Mouse (Mus musculus): ENCODE results near the gene Cmc2. TPM values are rescaled to one million over a fixed set of nuclear protein-coding genes. Genes with fewer than 3 reads are reported as not detected.
A peak's percentile ranks its signal among the peaks of the same experiment; 100 is the strongest.

Cmc2 gene
- polyA plus RNA-seq, 1 experiment from 2014 or later = 80.2 TPM

DNA sequence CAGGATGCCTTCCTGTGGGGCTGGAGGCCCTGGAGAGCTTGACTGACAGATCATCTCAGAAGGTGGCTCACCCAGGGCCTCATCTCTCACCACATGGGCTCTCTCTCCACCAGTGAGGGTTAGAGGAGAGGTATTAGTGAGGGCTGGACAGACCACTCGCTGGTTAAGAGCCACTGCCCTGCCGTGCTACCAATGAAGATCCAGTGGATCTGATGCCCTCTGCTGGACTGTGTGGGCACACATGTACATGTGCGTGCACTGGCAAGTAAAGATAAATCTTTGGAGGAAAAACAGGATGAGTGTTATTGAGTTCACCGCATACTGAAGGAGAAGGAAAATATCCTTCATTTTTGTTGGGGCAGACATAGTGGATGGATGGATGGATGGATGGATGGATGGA is 52.6 kb downstream of the Cmc2 start:
- WGBS = 32% methylated on average over 4 of the region's 4 CpGs
- ATAC-seq (ENCODE audit: low FRiP score, low TSS enrichment) = peak; percentile 94
- H3K4me2 ChIP-seq (replicated peaks; ENCODE audit: low read depth, low read length) = no peak overlapping the region
- no peaks in the 10 kb centered on the region for H3K36me3 ChIP-seq (ENCODE audit: control insufficient read depth, insufficient read depth, low read length)
- no peaks in the 10 kb centered on the region for H3K4me1 ChIP-seq (ENCODE audit: control insufficient read depth, insufficient read depth, low read length)
- H3K27me3 ChIP-seq (ENCODE audit: control insufficient read depth, insufficient read depth, low read length) = no peaks in the 10 kb centered on the region; the same call in 1 of the 2 replicates
- H3K9me3 ChIP-seq (ENCODE audit: control insufficient read depth, low read length) = no peaks in the 10 kb centered on the region
- no peak overlapping the region for H3K27ac ChIP-seq (ENCODE audit: low read depth, low read length)
- H3K9ac ChIP-seq (ENCODE audit: low read depth, low read length) = no peak overlapping the region
- no peak overlapping the region for H3K4me3 ChIP-seq (ENCODE audit: low read length)

DNA sequence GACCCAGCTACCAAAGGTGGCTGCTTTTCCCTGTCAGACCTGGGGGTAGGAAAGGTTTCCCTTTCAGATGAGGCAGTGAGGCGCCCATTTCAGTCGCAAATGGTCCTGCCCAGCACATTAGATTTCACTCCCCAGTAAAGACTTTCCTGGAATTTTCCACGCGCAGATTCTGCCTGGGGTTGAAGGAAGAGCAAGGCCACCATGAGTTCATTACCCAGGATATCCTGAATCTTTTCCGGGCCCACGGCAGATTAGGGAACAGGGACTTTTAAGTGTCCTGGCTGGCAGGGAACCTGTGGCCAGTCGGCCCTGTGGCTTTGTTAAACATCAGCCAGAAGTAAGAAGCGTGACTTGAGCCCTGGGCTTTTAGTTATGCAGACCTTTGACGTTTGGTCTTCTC is 53.9 kb downstream of the Cmc2 start:
- ATAC-seq (ENCODE audit: low FRiP score, low TSS enrichment) = no peak
- H3K4me1 ChIP-seq (ENCODE audit: control insufficient read depth, insufficient read depth, low read length) = no peaks in the 10 kb centered on the region
- no peaks in the 10 kb centered on the region for H3K9me3 ChIP-seq (ENCODE audit: control insufficient read depth, low read length)
- no peak overlapping the region for H3K4me3 ChIP-seq (ENCODE audit: low read length)
- no peak overlapping the region for H3K27ac ChIP-seq (ENCODE audit: low read depth, low read length)
- H3K36me3 ChIP-seq (ENCODE audit: control insufficient read depth, insufficient read depth, low read length) = no peaks in the 10 kb centered on the region
- peaks cover 7% of the 10 kb centered on the region; the same call in 1 of the 2 replicates for H3K27me3 ChIP-seq (ENCODE audit: control insufficient read depth, insufficient read depth, low read length)
- WGBS = 58% methylated on average over 9 of the region's 9 CpGs
- H3K9ac ChIP-seq (ENCODE audit: low read depth, low read length) = no peak overlapping the region
- H3K4me2 ChIP-seq (replicated peaks; ENCODE audit: low read depth, low read length) = no peak overlapping the region

DNA sequence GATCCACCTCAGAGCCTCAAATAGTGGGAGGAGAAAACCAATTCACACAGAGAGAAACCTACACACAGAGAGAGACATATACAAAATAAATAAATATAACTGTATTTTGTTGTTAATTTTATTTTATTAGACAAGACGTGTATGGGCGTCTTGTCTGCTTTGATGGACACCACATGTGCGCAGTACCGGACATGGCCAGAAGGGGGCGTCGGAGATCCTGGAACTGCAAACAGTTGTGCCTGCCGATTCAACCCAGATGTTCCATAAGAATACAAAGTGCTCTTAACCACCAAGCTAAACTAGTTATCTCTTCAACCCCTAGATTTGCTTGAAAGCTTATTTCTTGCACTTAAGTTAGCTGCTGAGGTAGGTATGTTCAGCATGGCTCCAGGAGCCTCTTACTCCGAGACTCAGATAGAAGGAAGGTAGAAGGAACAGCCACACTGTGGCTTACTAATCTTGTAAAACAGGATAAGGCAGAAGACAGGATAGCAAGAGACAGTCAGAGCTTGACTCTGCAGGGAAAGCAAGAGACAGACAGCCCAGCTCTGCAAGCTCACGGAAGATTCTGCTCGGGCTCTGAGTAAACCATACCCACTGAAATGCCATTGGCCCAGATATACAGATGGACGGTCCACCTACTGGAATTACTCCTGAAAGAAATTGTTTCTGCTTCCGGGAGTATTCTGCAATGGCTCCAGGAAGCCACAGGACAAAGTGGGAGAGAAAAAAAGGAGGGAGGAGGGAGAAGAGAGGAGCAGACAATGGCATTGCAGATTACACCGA is 54.9 kb downstream of the Cmc2 start:
- no peak overlapping the region for H3K4me2 ChIP-seq (replicated peaks; ENCODE audit: low read depth, low read length)
- H3K9ac ChIP-seq (ENCODE audit: low read depth, low read length) = no peak overlapping the region
- H3K9me3 ChIP-seq (ENCODE audit: control insufficient read depth, low read length) = no peaks in the 10 kb centered on the region
- WGBS = 71% methylated on average over 13 of the region's 13 CpGs
- no peak for ATAC-seq (ENCODE audit: low FRiP score, low TSS enrichment)
- no peaks in the 10 kb centered on the region for H3K36me3 ChIP-seq (ENCODE audit: control insufficient read depth, insufficient read depth, low read length)
- peak overlapping the region; percentile 37; the same call in 1 of the 2 replicates for H3K27ac ChIP-seq (ENCODE audit: low read depth, low read length)
- H3K4me3 ChIP-seq (ENCODE audit: low read length) = no peak overlapping the region
- H3K4me1 ChIP-seq (ENCODE audit: control insufficient read depth, insufficient read depth, low read length) = no peaks in the 10 kb centered on the region
- peaks cover 9% of the 10 kb centered on the region; the same call in 1 of the 2 replicates for H3K27me3 ChIP-seq (ENCODE audit: control insufficient read depth, insufficient read depth, low read length)

DNA sequence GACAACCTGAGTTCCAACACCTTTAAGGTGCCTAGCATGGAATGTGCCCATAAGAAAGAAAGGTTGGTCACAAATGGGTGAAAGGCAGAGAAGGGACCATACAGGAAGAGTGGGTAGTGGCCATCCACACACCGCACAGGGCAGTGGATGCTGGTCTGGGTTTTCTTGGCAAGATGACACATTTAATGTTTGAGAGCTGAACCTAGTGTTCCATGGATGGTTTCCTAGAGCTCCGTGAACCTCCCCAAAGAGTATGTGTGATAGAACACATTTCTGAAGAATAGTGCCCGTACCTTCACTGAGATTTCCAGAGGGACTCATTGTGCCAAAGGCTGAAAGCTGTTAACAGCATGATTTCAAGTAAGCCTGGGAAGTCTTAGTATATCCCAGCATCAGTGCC is 56.7 kb downstream of the Cmc2 start:
- no peak overlapping the region for H3K27ac ChIP-seq (ENCODE audit: low read depth, low read length)
- H3K4me2 ChIP-seq (replicated peaks; ENCODE audit: low read depth, low read length) = no peak overlapping the region
- H3K36me3 ChIP-seq (ENCODE audit: control insufficient read depth, insufficient read depth, low read length) = no peaks in the 10 kb centered on the region
- H3K27me3 ChIP-seq (ENCODE audit: control insufficient read depth, insufficient read depth, low read length) = peaks cover 9% of the 10 kb centered on the region; the same call in 1 of the 2 replicates
- no peak for ATAC-seq (ENCODE audit: low FRiP score, low TSS enrichment)
- H3K4me3 ChIP-seq (ENCODE audit: low read length) = no peak overlapping the region
- no peaks in the 10 kb centered on the region for H3K4me1 ChIP-seq (ENCODE audit: control insufficient read depth, insufficient read depth, low read length)
- H3K9me3 ChIP-seq (ENCODE audit: control insufficient read depth, low read length) = no peaks in the 10 kb centered on the region
- no peak overlapping the region for H3K9ac ChIP-seq (ENCODE audit: low read depth, low read length)
- 84% methylated on average over 3 of the region's 3 CpGs for WGBS

DNA sequence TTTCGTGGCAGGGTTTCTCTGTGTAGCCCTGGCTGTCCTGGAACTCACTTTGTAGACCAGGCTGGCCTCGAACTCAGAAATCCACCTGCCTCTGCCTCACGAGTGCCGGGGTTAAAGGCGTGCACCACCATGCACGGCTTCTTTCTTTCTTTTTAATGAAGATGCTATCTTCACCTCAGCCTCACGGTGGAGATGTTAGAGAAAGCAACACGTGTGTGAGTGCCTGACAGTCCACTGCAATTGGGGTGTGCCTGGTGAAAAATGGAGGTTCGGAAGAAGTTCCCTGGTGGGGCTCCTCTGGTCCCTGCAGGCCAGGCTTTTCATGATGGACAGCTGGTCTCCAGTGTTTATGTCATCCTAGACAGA is 57.2 kb downstream of the Cmc2 start:
- peaks cover 9% of the 10 kb centered on the region; the same call in 1 of the 2 replicates for H3K27me3 ChIP-seq (ENCODE audit: control insufficient read depth, insufficient read depth, low read length)
- H3K9me3 ChIP-seq (ENCODE audit: control insufficient read depth, low read length) = no peaks in the 10 kb centered on the region
- no peak overlapping the region for H3K4me2 ChIP-seq (replicated peaks; ENCODE audit: low read depth, low read length)
- ATAC-seq (ENCODE audit: low FRiP score, low TSS enrichment) = no peak
- no peak overlapping the region for H3K9ac ChIP-seq (ENCODE audit: low read depth, low read length)
- 60% methylated on average over 9 of the region's 9 CpGs for WGBS
- H3K36me3 ChIP-seq (ENCODE audit: control insufficient read depth, insufficient read depth, low read length) = no peaks in the 10 kb centered on the region
- H3K4me1 ChIP-seq (ENCODE audit: control insufficient read depth, insufficient read depth, low read length) = no peaks in the 10 kb centered on the region
- no peak overlapping the region for H3K4me3 ChIP-seq (ENCODE audit: low read length)
- H3K27ac ChIP-seq (ENCODE audit: low read depth, low read length) = no peak overlapping the region

DNA sequence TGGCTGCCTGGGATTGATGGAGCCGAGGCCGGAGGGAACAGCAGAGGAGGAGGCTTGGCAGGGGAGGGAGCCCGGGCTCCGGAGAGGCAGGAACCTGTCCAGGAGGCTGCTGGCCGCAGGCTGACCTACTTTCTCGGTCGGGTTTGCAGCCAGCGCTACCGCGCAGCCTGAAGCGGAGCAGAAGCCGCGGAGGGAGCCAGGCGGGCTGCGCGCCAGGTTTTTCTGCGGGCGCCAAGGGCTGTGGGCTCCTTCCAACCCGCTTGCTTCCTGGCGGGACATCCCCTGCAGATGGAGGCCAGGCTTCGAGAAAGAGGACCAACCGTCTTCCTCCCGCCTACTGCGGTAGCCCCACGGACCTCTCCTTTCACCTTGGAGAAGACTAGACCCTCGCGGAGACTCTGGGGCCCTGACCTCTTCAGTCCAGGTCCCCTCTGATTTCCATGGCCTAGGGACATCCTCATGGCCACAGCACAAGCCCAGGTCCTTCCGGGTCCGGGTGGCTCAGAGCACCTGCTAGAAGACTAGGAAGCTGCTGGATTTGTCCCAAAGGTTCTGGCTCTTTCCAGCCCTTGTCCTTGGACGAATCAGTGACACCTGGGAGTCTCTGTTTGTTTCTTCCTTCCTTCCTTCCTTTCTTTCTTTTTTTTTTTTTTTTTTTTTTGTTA is 57.8 kb downstream of the Cmc2 start:
- no peak overlapping the region for H3K27ac ChIP-seq (ENCODE audit: low read depth, low read length)
- WGBS = 7% methylated on average over 30 of the region's 30 CpGs
- peak; percentile 70 for ATAC-seq (ENCODE audit: low FRiP score, low TSS enrichment)

DNA sequence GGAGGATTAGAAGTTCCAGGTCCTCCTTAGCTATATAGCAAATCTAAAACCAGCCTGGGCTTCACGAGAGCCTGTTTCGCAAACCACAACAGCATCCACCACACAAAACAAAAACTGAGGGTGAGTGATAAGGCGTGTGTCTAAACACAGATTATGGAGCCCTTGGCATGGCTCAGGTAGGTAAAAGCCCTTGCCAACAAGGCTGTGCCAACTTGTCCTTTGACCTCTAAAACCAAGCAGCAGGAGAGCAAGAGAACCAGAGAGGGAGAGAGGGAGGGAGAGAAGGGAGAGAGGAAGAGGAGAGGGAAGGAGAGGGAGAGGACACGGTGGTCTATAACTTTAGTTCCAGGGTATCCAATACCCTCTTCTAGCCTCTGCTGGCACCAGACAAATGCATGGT is 59.1 kb downstream of the Cmc2 start:
- H3K9ac ChIP-seq (ENCODE audit: low read depth, low read length) = no peak overlapping the region
- H3K9me3 ChIP-seq (ENCODE audit: control insufficient read depth, low read length) = peaks cover 3% of the 10 kb centered on the region; the same call in 1 of the 2 replicates
- H3K4me2 ChIP-seq (replicated peaks; ENCODE audit: low read depth, low read length) = no peak overlapping the region
- H3K27me3 ChIP-seq (ENCODE audit: control insufficient read depth, insufficient read depth, low read length) = peaks cover 9% of the 10 kb centered on the region; the same call in 1 of the 2 replicates
- no peak for ATAC-seq (ENCODE audit: low FRiP score, low TSS enrichment)
- 90% methylated on average over 4 of the region's 4 CpGs for WGBS
- no peak overlapping the region for H3K4me3 ChIP-seq (ENCODE audit: low read length)
- no peaks in the 10 kb centered on the region for H3K36me3 ChIP-seq (ENCODE audit: control insufficient read depth, insufficient read depth, low read length)
- no peaks in the 10 kb centered on the region for H3K4me1 ChIP-seq (ENCODE audit: control insufficient read depth, insufficient read depth, low read length)
- H3K27ac ChIP-seq (ENCODE audit: low read depth, low read length) = no peak overlapping the region

More for the DNA sequence above, 57.8 kb downstream of the Cmc2 start:
- Histone ChIP-seq H3K9ac (ENCODE audit: low read depth, low read length) (peak overlapping the region; percentile 34; the same call in 1 of the 2 replicates), H3K4me2 (replicated peaks; ENCODE audit: low read depth, low read length) (peak overlapping the region; percentile 54), H3K4me1 (ENCODE audit: control insufficient read depth, insufficient read depth, low read length) (no peaks in the 10 kb centered on the region), H3K27me3 (ENCODE audit: control insufficient read depth, insufficient read depth, low read length) (peaks cover 9% of the 10 kb centered on the region; the same call in 1 of the 2 replicates), H3K36me3 (ENCODE audit: control insufficient read depth, insufficient read depth, low read length) (no peaks in the 10 kb centered on the region), H3K9me3 (ENCODE audit: control insufficient read depth, low read length) (no peaks in the 10 kb centered on the region), H3K4me3 (ENCODE audit: low read length) (peak overlapping the region; percentile 36)

DNA sequence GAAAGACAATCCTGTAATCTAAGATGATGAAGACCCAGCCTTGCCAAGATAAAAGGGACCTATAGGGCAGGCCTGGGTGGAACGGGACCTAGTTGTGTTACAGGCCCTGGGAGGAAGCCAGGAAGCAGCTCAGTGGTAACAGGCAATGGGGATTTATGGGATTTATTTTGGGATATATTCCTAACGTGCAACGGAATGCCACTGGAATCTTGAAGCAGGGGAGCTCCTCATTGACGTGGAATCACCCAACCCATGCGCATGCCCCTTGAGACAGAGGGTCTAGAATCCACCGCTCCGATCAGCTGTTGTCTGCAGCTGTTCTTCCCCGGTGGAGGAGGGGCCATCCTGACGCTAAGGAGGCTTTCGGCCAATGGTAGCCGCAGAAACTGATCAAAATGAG is 69.2 kb downstream of the Cmc2 start:
- no peak overlapping the region for H3K9ac ChIP-seq (ENCODE audit: low read depth, low read length)
- ATAC-seq (ENCODE audit: low FRiP score, low TSS enrichment) = no peak
- no peaks in the 10 kb centered on the region for H3K9me3 ChIP-seq (ENCODE audit: control insufficient read depth, low read length)
- 84% methylated on average over 11 of the region's 11 CpGs for WGBS
- H3K36me3 ChIP-seq (ENCODE audit: control insufficient read depth, insufficient read depth, low read length) = no peaks in the 10 kb centered on the region
- no peak overlapping the region for H3K4me3 ChIP-seq (ENCODE audit: low read length)
- no peak overlapping the region for H3K4me2 ChIP-seq (replicated peaks; ENCODE audit: low read depth, low read length)
- H3K27ac ChIP-seq (ENCODE audit: low read depth, low read length) = no peak overlapping the region
- H3K27me3 ChIP-seq (ENCODE audit: control insufficient read depth, insufficient read depth, low read length) = no peaks in the 10 kb centered on the region
- no peaks in the 10 kb centered on the region for H3K4me1 ChIP-seq (ENCODE audit: control insufficient read depth, insufficient read depth, low read length)

DNA sequence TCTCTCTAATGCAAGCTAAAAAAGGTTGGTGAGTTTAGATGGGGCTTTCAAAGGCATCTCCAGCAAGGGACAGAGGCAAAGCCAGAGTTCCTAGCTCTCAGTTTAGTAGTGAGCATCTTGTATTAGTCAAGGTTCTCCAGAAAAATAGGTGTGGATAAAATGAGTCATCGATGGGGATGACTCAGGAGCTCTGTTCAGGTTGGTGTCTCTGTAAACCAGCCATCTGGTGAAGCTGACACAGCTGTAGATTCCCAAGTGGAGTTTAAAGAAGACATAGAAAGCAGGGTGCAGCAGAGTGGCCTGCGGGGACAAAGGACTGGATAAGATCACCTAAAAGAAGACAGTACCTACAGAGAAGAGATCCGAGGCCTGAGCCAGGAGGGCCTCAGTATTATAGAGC is 73.2 kb downstream of the Cmc2 start:
- Histone ChIP-seq H3K9me3 (ENCODE audit: control insufficient read depth, low read length) (no peaks in the 10 kb centered on the region), H3K4me3 (ENCODE audit: low read length) (no peak overlapping the region), H3K9ac (ENCODE audit: low read depth, low read length) (no peak overlapping the region), H3K36me3 (ENCODE audit: control insufficient read depth, insufficient read depth, low read length) (no peaks in the 10 kb centered on the region), H3K4me2 (replicated peaks; ENCODE audit: low read depth, low read length) (no peak overlapping the region), H3K27ac (ENCODE audit: low read depth, low read length) (no peak overlapping the region), H3K27me3 (ENCODE audit: control insufficient read depth, insufficient read depth, low read length) (no peaks in the 10 kb centered on the region), H3K4me1 (ENCODE audit: control insufficient read depth, insufficient read depth, low read length) (no peaks in the 10 kb centered on the region)
- 81% methylated on average over 3 of the region's 3 CpGs for WGBS
- ATAC-seq (ENCODE audit: low FRiP score, low TSS enrichment) = no peak

Data from kidney, embryonic 14.5 days (tissue).